Mouse (Mus musculus): Measurements from ENCODE around the gene Ppp1r9b. TPM values are rescaled to one million over a fixed set of nuclear protein-coding genes. Genes with fewer than 3 reads are reported as not detected.
A peak's percentile ranks its signal among the peaks of the same experiment; 100 is the strongest.

The Ppp1r9b gene
- polyA plus RNA-seq, 1 experiment from 2014 or later, result 16.2 TPM

- under 1% methylated on average over 97 of the region's 99 CpGs for WGBS
- Histone ChIP-seq H3K36me3 (ENCODE audit: control insufficient read depth, insufficient read depth, low read length) (peaks cover 4% of the 10 kb centered on the region; the same call in 1 of the 2 replicates), H3K27me3 (ENCODE audit: control insufficient read depth, insufficient read depth, low read length) (no peaks in the 10 kb centered on the region), H3K4me2 (replicated peaks; ENCODE audit: low read depth, low read length) (peak overlapping the region; percentile 99), H3K4me3 (ENCODE audit: low read depth, low read length) (peak overlapping the region; percentile 92), H3K9ac (ENCODE audit: low read depth, low read length) (peak overlapping the region; percentile 93), H3K4me1 (replicated peaks; ENCODE audit: control insufficient read depth, insufficient read depth, low read length) (peaks cover 29% of the 10 kb centered on the region), H3K9me3 (ENCODE audit: control insufficient read depth, low read length) (no peaks in the 10 kb centered on the region), H3K27ac (ENCODE audit: low read depth, low read length) (peak overlapping the region; percentile 88)
- peak; percentile 66 for DNase-seq (ENCODE audit: low spot score)
- ATAC-seq (ENCODE audit: low FRiP score), result no peak
These were observed 1.0 kb downstream of the Ppp1r9b start for GRCm38 (mm10) chr11:94991641-94992479.

- ATAC-seq (ENCODE audit: low FRiP score) (no peak), DNase-seq (ENCODE audit: low spot score) (no peak)
- Histone ChIP-seq H3K4me1 (replicated peaks; ENCODE audit: control insufficient read depth, insufficient read depth, low read length) (peaks cover 29% of the 10 kb centered on the region), H3K27me3 (ENCODE audit: control insufficient read depth, insufficient read depth, low read length) (no peaks in the 10 kb centered on the region), H3K36me3 (ENCODE audit: control insufficient read depth, insufficient read depth, low read length) (peaks cover 5% of the 10 kb centered on the region), H3K9me3 (ENCODE audit: control insufficient read depth, low read length) (no peaks in the 10 kb centered on the region), H3K9ac (ENCODE audit: low read depth, low read length) (peak overlapping the region; percentile 93), H3K4me2 (replicated peaks; ENCODE audit: low read depth, low read length) (peak overlapping the region; percentile 99), H3K27ac (ENCODE audit: low read depth, low read length) (peak overlapping the region; percentile 62; the same call in 1 of the 2 replicates), H3K4me3 (ENCODE audit: low read depth, low read length) (peak overlapping the region; percentile 92)
- under 1% methylated on average over 20 of the region's 20 CpGs for WGBS
These were observed 1.6 kb downstream of the Ppp1r9b start for GRCm38 (mm10) chr11:94992480-94992753.

- peak; percentile 46 for DNase-seq (ENCODE audit: low spot score)
- 3% methylated on average over 22 of the region's 22 CpGs for WGBS
- H3K27ac ChIP-seq (ENCODE audit: low read depth, low read length), result 0 out of 2 replicates have a peak overlapping the region, but pooled peaks have one; percentile 30
- peak overlapping the region; percentile 93 for H3K9ac ChIP-seq (ENCODE audit: low read depth, low read length)
- H3K4me1 ChIP-seq (replicated peaks; ENCODE audit: control insufficient read depth, insufficient read depth, low read length), result peaks cover 29% of the 10 kb centered on the region
- peaks cover 9% of the 10 kb centered on the region for H3K36me3 ChIP-seq (ENCODE audit: control insufficient read depth, insufficient read depth, low read length)
- H3K4me2 ChIP-seq (replicated peaks; ENCODE audit: low read depth, low read length), result peak overlapping the region; percentile 99
- ATAC-seq (ENCODE audit: low FRiP score), result no peak
- H3K9me3 ChIP-seq (ENCODE audit: control insufficient read depth, low read length), result no peaks in the 10 kb centered on the region
- no peaks in the 10 kb centered on the region for H3K27me3 ChIP-seq (ENCODE audit: control insufficient read depth, insufficient read depth, low read length)
- peak overlapping the region; percentile 92 for H3K4me3 ChIP-seq (ENCODE audit: low read depth, low read length)
These were observed 2.1 kb downstream of the Ppp1r9b start for GRCm38 (mm10) chr11:94992754-94993606.

GRCm38 (mm10) chr11:94994208-94994814 lies 3.5 kb downstream of the Ppp1r9b start:
- DNase-seq (ENCODE audit: low spot score) (no peak), ATAC-seq (ENCODE audit: low FRiP score) (no peak)
- H3K9me3 ChIP-seq (ENCODE audit: control insufficient read depth, low read length), result no peaks in the 10 kb centered on the region
- 0 out of 2 replicates have a peak overlapping the region, but pooled peaks have one; percentile 42 for H3K27ac ChIP-seq (ENCODE audit: low read depth, low read length)
- H3K4me2 ChIP-seq (replicated peaks; ENCODE audit: low read depth, low read length), result peak overlapping the region; percentile 99
- peak overlapping the region; percentile 93 for H3K9ac ChIP-seq (ENCODE audit: low read depth, low read length)
- peaks cover 9% of the 10 kb centered on the region for H3K36me3 ChIP-seq (ENCODE audit: control insufficient read depth, insufficient read depth, low read length)
- no peaks in the 10 kb centered on the region for H3K27me3 ChIP-seq (ENCODE audit: control insufficient read depth, insufficient read depth, low read length)
- WGBS, result 51% methylated on average over 10 of the region's 10 CpGs
- peaks cover 22% of the 10 kb centered on the region for H3K4me1 ChIP-seq (replicated peaks; ENCODE audit: control insufficient read depth, insufficient read depth, low read length)
- H3K4me3 ChIP-seq (ENCODE audit: low read depth, low read length), result peak overlapping the region; percentile 92

- WGBS, result 86% methylated on average over 11 of the region's 11 CpGs
- peak overlapping the region; percentile 99 for H3K4me2 ChIP-seq (replicated peaks; ENCODE audit: low read depth, low read length)
- H3K4me1 ChIP-seq (replicated peaks; ENCODE audit: control insufficient read depth, insufficient read depth, low read length), result peaks cover 24% of the 10 kb centered on the region
- H3K36me3 ChIP-seq (ENCODE audit: control insufficient read depth, insufficient read depth, low read length), result peaks cover 9% of the 10 kb centered on the region
- no peak for DNase-seq (ENCODE audit: low spot score)
- H3K27ac ChIP-seq (ENCODE audit: low read depth, low read length), result 0 out of 2 replicates have a peak overlapping the region, but pooled peaks have one; percentile 30
- H3K27me3 ChIP-seq (ENCODE audit: control insufficient read depth, insufficient read depth, low read length), result no peaks in the 10 kb centered on the region
- H3K9ac ChIP-seq (ENCODE audit: low read depth, low read length), result peak overlapping the region; percentile 93
- peak overlapping the region; percentile 92 for H3K4me3 ChIP-seq (ENCODE audit: low read depth, low read length)
- no peaks in the 10 kb centered on the region for H3K9me3 ChIP-seq (ENCODE audit: control insufficient read depth, low read length)
- ATAC-seq (ENCODE audit: low FRiP score), result no peak
These were observed 4.3 kb downstream of the Ppp1r9b start for GRCm38 (mm10) chr11:94994947-94995772.

- Histone ChIP-seq H3K9ac (ENCODE audit: low read depth, low read length) (no peak overlapping the region), H3K4me2 (replicated peaks; ENCODE audit: low read depth, low read length) (no peak overlapping the region), H3K27ac (ENCODE audit: low read depth, low read length) (no peak overlapping the region), H3K9me3 (ENCODE audit: control insufficient read depth, low read length) (no peaks in the 10 kb centered on the region), H3K4me3 (ENCODE audit: low read depth, low read length) (no peak overlapping the region), H3K27me3 (ENCODE audit: control insufficient read depth, insufficient read depth, low read length) (no peaks in the 10 kb centered on the region), H3K4me1 (replicated peaks; ENCODE audit: control insufficient read depth, insufficient read depth, low read length) (peaks cover 28% of the 10 kb centered on the region), H3K36me3 (ENCODE audit: control insufficient read depth, insufficient read depth, low read length) (peaks cover 12% of the 10 kb centered on the region)
- ATAC-seq (ENCODE audit: low FRiP score), result no peak
- DNase-seq (ENCODE audit: low spot score), result no peak
- WGBS, result 84% methylated on average over 8 of the region's 8 CpGs
These were observed 5.3 kb downstream of the Ppp1r9b start for GRCm38 (mm10) chr11:94996101-94996500.

GRCm38 (mm10) chr11:94996984-94997383 lies 6.1 kb downstream of the Ppp1r9b start:
- Histone ChIP-seq H3K27ac (ENCODE audit: low read depth, low read length) (no peak overlapping the region), H3K27me3 (ENCODE audit: control insufficient read depth, insufficient read depth, low read length) (no peaks in the 10 kb centered on the region), H3K9me3 (ENCODE audit: control insufficient read depth, low read length) (no peaks in the 10 kb centered on the region), H3K4me1 (replicated peaks; ENCODE audit: control insufficient read depth, insufficient read depth, low read length) (peaks cover 28% of the 10 kb centered on the region), H3K9ac (ENCODE audit: low read depth, low read length) (no peak overlapping the region), H3K4me3 (ENCODE audit: low read depth, low read length) (no peak overlapping the region), H3K36me3 (ENCODE audit: control insufficient read depth, insufficient read depth, low read length) (peaks cover 18% of the 10 kb centered on the region), H3K4me2 (replicated peaks; ENCODE audit: low read depth, low read length) (no peak overlapping the region)
- 96% methylated on average over 6 of the region's 6 CpGs for WGBS
- ATAC-seq (ENCODE audit: low FRiP score) (no peak), DNase-seq (ENCODE audit: low spot score) (no peak)

GRCm38 (mm10) chr11:94997596-94997995 lies 6.8 kb downstream of the Ppp1r9b start:
- H3K9ac ChIP-seq (ENCODE audit: low read depth, low read length), result no peak overlapping the region
- no peak overlapping the region for H3K4me2 ChIP-seq (replicated peaks; ENCODE audit: low read depth, low read length)
- no peak overlapping the region for H3K4me3 ChIP-seq (ENCODE audit: low read depth, low read length)
- no peak for DNase-seq (ENCODE audit: low spot score)
- 64% methylated on average over 5 of the region's 5 CpGs for WGBS
- H3K27ac ChIP-seq (ENCODE audit: low read depth, low read length), result no peak overlapping the region
- peaks cover 21% of the 10 kb centered on the region for H3K36me3 ChIP-seq (ENCODE audit: control insufficient read depth, insufficient read depth, low read length)
- no peaks in the 10 kb centered on the region for H3K9me3 ChIP-seq (ENCODE audit: control insufficient read depth, low read length)
- no peaks in the 10 kb centered on the region for H3K27me3 ChIP-seq (ENCODE audit: control insufficient read depth, insufficient read depth, low read length)
- H3K4me1 ChIP-seq (replicated peaks; ENCODE audit: control insufficient read depth, insufficient read depth, low read length), result peaks cover 28% of the 10 kb centered on the region
- ATAC-seq (ENCODE audit: low FRiP score), result no peak

Measured in hindbrain, embryonic 11.5 days (tissue).